Mouse (Mus musculus) effector memory CD4-positive, alpha-beta T cell, adult 5 months (primary cell): ENCODE results near the gene 4930516K23Rik. TPM values are rescaled to one million over a fixed set of nuclear protein-coding genes. Genes with fewer than 3 reads are reported as not detected.

ENCODE experiments used
- polyA plus RNA-seq: library from polyadenylated mRNA; unstranded; fragments of 100-300 nt; shearing (Covaris generic); gene quantifications from one replicate; pipeline ENCODE4 v1.2.1, GENCODE M21; 2017

The 4930516K23Rik gene
- polyA plus RNA-seq, result 0.25 TPM

GRCm38 (mm10) chr7:104061345-104061744 is at the start of gene 4930516K23Rik:
4930516K23Rik (minus strand) TSS chr7:104061445.

GRCm38 (mm10) chr7:104104757-104104972 is 43.4 kb upstream of the 4930516K23Rik start, which contains the start of gene Olfr646:
Olfr646 (plus strand) TSS chr7:104104873.

GRCm38 (mm10) chr7:104085365-104085764 is 24.1 kb upstream of the 4930516K23Rik start, which contains the start of gene Olfr645:
Olfr645 (minus strand) TSS chr7:104085465.

GRCm38 (mm10) chr7:104071769-104072168 is 10.5 kb upstream of the 4930516K23Rik start, which contains the start of gene Olfr644:
Olfr644 (minus strand) TSS chr7:104071869.

GRCm38 (mm10) chr7:104052566-104052965 is 8.7 kb downstream of the 4930516K23Rik start, which contains the start of gene Olfr642:
Olfr642 (minus strand) TSS chr7:104052666.

GRCm38 (mm10) chr7:104035145-104035544 is 26.1 kb downstream of the 4930516K23Rik start, which contains the start of gene Olfr641:
Olfr641 (plus strand) TSS chr7:104035445.

GRCm38 (mm10) chr7:104025473-104025872 is 35.8 kb downstream of the 4930516K23Rik start, which contains the start of gene Olfr640:
Olfr640 (minus strand) TSS chr7:104025573.

GRCm38 (mm10) chr7:104017203-104017602 is 44.0 kb downstream of the 4930516K23Rik start, which contains the start of gene Olfr639:
Olfr639 (minus strand) TSS chr7:104017303.

Other genes starting within 250 kb of the 4930516K23Rik start
- not detected for gene Hbb-bt, start 247.4 kb downstream of the 4930516K23Rik start, polyA plus RNA-seq
- 1.6 TPM for gene Hbb-bs, start 233.3 kb downstream of the 4930516K23Rik start, polyA plus RNA-seq
- gene Hbb-bh2, start 220.9 kb downstream of the 4930516K23Rik start, polyA plus RNA-seq, result not detected
- gene Hbb-bh1, start 218.3 kb downstream of the 4930516K23Rik start, polyA plus RNA-seq, result not detected
- not detected for gene Hbb-y, start 208.2 kb downstream of the 4930516K23Rik start, polyA plus RNA-seq
- gene Olfr66, start 175.2 kb downstream of the 4930516K23Rik start, polyA plus RNA-seq, result not detected
- not detected for gene Olfr64, start 167.0 kb downstream of the 4930516K23Rik start, polyA plus RNA-seq
- gene Olfr65, start 158.0 kb downstream of the 4930516K23Rik start, polyA plus RNA-seq, result not detected
- not detected for gene Olfr631, start 132.6 kb downstream of the 4930516K23Rik start, polyA plus RNA-seq
- gene Olfr632, start 127.1 kb downstream of the 4930516K23Rik start, polyA plus RNA-seq, result not detected
- not detected for gene Olfr633, start 117.0 kb downstream of the 4930516K23Rik start, polyA plus RNA-seq
- gene Olfr635, start 90.3 kb downstream of the 4930516K23Rik start, polyA plus RNA-seq, result 0.06 TPM
- not detected for gene Olfr638, start 62.7 kb downstream of the 4930516K23Rik start, polyA plus RNA-seq
- gene Olfr639, start 44.1 kb downstream of the 4930516K23Rik start, polyA plus RNA-seq, result not detected
- gene Olfr640, start 35.9 kb downstream of the 4930516K23Rik start, polyA plus RNA-seq, result not detected
- not detected for gene Olfr641, start 26.0 kb downstream of the 4930516K23Rik start, polyA plus RNA-seq
- not detected for gene Olfr642, start 8.8 kb downstream of the 4930516K23Rik start, polyA plus RNA-seq
- gene Olfr644, start 10.4 kb upstream of the 4930516K23Rik start, polyA plus RNA-seq, result not detected
- not detected for gene Olfr645, start 24.0 kb upstream of the 4930516K23Rik start, polyA plus RNA-seq
- gene Olfr646, start 43.4 kb upstream of the 4930516K23Rik start, polyA plus RNA-seq, result not detected
- gene Ubqln5, start 68.4 kb upstream of the 4930516K23Rik start, polyA plus RNA-seq, result not detected
- gene Olfr643, start 76.0 kb upstream of the 4930516K23Rik start, polyA plus RNA-seq, result not detected
- not detected for gene Ubqln3, start 81.8 kb upstream of the 4930516K23Rik start, polyA plus RNA-seq
- not detected for gene Ubqlnl, start 89.1 kb upstream of the 4930516K23Rik start, polyA plus RNA-seq
- gene Olfm5, start 103.4 kb upstream of the 4930516K23Rik start, polyA plus RNA-seq, result not detected
- gene Olfr648, start 121.9 kb upstream of the 4930516K23Rik start, polyA plus RNA-seq, result 0.17 TPM
- not detected for gene Olfr649, start 134.5 kb upstream of the 4930516K23Rik start, polyA plus RNA-seq
- gene Trim6, start 157.3 kb upstream of the 4930516K23Rik start, polyA plus RNA-seq, result 2.8 TPM
- 27.7 TPM for gene Trim34a, start 183.0 kb upstream of the 4930516K23Rik start, polyA plus RNA-seq
- 17.1 TPM for gene Trim5, start 226.6 kb upstream of the 4930516K23Rik start, polyA plus RNA-seq